Mouse (Mus musculus) hindbrain, embryonic 16.5 days (tissue): ENCODE data around the gene Kdelr1. TPM values are rescaled to one million over a fixed set of nuclear protein-coding genes. Genes with fewer than 3 reads are reported as not detected.

Experiments
- ATAC-seq: fragments of 200-750 bp; cut with Nextera tagmentation; 2 replicates; pipeline ENCODE4 v1.8.0; 2017; ENCODE audit warnings: moderate TSS enrichment, moderate library complexity
- H3K27ac ChIP-seq: fragments of 300-500 bp; sonication (generic); 2 replicates; pipeline ENCODE4 v1.5.1; 2014; ENCODE audit warnings: low read depth, mild to moderate bottlenecking, control low read depth, low read length, moderate library complexity
- H3K27me3 ChIP-seq: fragments of 300-500 bp; sonication (generic); replicated peaks from 2 replicates; pipeline ENCODE4 v1.6.1; 2014; ENCODE audit warnings: low read length; ENCODE audit not compliant: control insufficient read depth, insufficient read depth
- H3K36me3 ChIP-seq: fragments of 300-500 bp; sonication (generic); 2 replicates; pipeline ENCODE4 v1.6.1; 2014; ENCODE audit warnings: mild to moderate bottlenecking, low read length, moderate library complexity, mixed read lengths; ENCODE audit not compliant: control insufficient read depth, insufficient read depth
- H3K4me1 ChIP-seq: fragments of 300-500 bp; sonication (generic); 2 replicates; pipeline ENCODE4 v1.6.1; 2014; ENCODE audit warnings: low read depth, low read length; ENCODE audit not compliant: control insufficient read depth, insufficient read depth
- H3K4me2 ChIP-seq: fragments of 300-500 bp; sonication (generic); 2 replicates; pipeline ENCODE4 v1.6.1; 2014; ENCODE audit warnings: mild to moderate bottlenecking, low read length, control low read depth, moderate library complexity
- H3K4me3 ChIP-seq: fragments of 300-500 bp; sonication (generic); 2 replicates; pipeline ENCODE4 v1.5.1; 2014; ENCODE audit warnings: mild to moderate bottlenecking, low read length, control low read depth, moderate library complexity
- H3K9ac ChIP-seq: fragments of 300-500 bp; sonication (generic); 2 replicates; pipeline ENCODE4 v1.6.1; 2014; ENCODE audit warnings: low read depth, mild to moderate bottlenecking, control low read depth, low read length, moderate library complexity
- H3K9me3 ChIP-seq: fragments of 300-500 bp; sonication (generic); 2 replicates; pipeline ENCODE4 v1.6.1; 2014; ENCODE audit warnings: mild to moderate bottlenecking, low read length, moderate library complexity; ENCODE audit not compliant: control insufficient read depth
- WGBS: fragments of 180-500 bp; shearing (Covaris S2); extraction: QIAGEN DNeasy Blood & Tissue Kit; methylation state at CpG from one replicate; pipeline ENCODE4 v1.1.7; 2014; 5-methylcytosine and 5-hydroxymethylcytosine counted together
- polyA plus RNA-seq: library from polyadenylated mRNA; unstranded; fragments of >200 nt; fragmentation: Nextera tagmentation; extraction: Ambion mirVana; gene quantifications from 2 replicates; pipeline ENCODE4 v1.2.1, GENCODE M21; 2015

The Kdelr1 gene
- 54.5 and 55.7 TPM in 2 replicates for polyA plus RNA-seq

DNA sequence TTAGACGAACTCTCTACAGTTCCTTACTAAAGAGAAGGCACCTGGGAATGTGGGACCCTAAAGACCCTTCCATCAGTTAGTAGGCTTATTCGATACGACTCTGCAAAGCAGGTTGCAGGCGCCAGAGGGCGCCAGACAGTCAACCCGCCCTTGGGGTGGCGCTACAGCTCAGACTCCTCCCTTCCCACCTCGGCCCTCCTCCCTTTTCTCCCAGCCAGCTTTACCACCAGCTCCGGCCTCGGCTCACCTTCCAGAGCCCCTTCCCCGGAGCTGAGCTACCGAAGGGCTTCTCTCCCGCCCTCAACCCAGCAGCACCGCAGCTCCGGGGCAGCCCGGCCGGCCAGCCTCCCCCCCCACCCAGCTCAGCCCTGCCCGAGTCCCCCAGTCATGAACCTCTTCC is at the start of gene Kdelr1:
TSS of gene Kdelr1 (plus strand) at position 149 of the 400 bp plus-strand sequence.
- peak; percentile 73 for ATAC-seq
- WGBS = under 1% methylated on average over 18 of the region's 18 CpGs
- Histone ChIP-seq H3K9me3 (no peaks in the 10 kb centered on the region), H3K36me3 (peaks cover 15% of the 10 kb centered on the region; the same call in 1 of the 2 replicates), H3K27ac (peak within 1 kb of the TSS; percentile 65), H3K9ac (peak within 1 kb of the TSS; percentile 72), H3K4me2 (peak within 1 kb of the TSS; percentile 89), H3K4me3 (peak within 1 kb of the TSS; percentile 52), H3K27me3 (no peaks in the 10 kb centered on the region), H3K4me1 (peaks cover 43% of the 10 kb centered on the region)

DNA sequence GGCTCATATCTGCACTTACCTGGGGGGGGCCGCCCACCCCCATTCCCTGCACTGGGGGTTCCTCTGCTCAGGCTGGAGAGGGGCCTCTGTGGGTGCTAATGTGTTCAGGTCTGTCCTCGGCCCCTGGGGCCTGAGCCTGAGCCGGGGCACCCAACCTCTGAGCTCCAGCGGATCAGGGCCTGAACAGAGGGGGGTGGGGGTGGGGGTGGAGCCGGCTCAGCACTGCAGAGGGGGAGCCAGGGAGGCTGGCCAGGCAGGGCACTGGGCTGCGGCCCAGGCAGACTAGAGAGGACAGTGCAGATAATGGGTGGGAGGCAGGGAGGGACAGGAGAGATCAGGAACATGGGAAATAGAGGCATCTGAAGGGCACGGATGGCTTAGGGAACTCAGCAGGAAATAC is 48.0 kb upstream of the Kdelr1 start, which contains the start of gene Kcnj14:
TSS of gene Kcnj14 (minus strand) at position 185 of the 400 bp plus-strand sequence.
- Histone ChIP-seq H3K27me3 (no peaks in the 10 kb centered on the region), H3K4me3 (no peak within 1 kb of the TSS), H3K9ac (no peak within 1 kb of the TSS), H3K4me2 (no peak within 1 kb of the TSS), H3K27ac (no peak within 1 kb of the TSS), H3K36me3 (peaks cover 22% of the 10 kb centered on the region), H3K9me3 (no peaks in the 10 kb centered on the region), H3K4me1 (peaks cover under 1% of the 10 kb centered on the region)
- WGBS = 74% methylated on average over 7 of the region's 7 CpGs
- no peak for ATAC-seq

DNA sequence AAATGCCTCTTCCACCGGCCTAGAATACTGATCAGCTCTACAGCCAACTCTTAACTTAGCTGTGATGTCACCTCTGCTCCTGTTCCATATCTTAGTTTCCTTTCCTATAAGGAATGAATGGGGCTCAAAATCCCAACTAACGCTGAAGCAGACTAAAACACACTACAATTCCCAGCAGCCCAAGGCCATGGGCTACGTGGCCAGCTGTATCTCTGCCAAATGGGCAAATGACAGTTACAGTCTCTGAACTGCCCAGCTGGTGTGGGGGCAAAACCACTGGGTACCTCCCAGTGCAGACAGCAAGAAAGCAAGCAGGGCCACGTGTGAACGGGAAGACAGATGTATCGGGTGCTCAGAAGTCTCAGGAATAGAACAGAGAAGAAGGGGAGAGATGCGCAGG is 45.9 kb upstream of the Kdelr1 start:
- H3K4me3 ChIP-seq = no peak overlapping the region
- H3K4me1 ChIP-seq = peaks cover 7% of the 10 kb centered on the region
- WGBS = 95% methylated on average over 7 of the region's 7 CpGs
- peaks cover 1% of the 10 kb centered on the region; the same call in 1 of the 2 replicates for H3K27me3 ChIP-seq
- no peaks in the 10 kb centered on the region for H3K9me3 ChIP-seq
- no peak for ATAC-seq
- peaks cover 22% of the 10 kb centered on the region for H3K36me3 ChIP-seq
- H3K27ac ChIP-seq = no peak overlapping the region
- no peak overlapping the region for H3K9ac ChIP-seq
- H3K4me2 ChIP-seq = no peak overlapping the region

DNA sequence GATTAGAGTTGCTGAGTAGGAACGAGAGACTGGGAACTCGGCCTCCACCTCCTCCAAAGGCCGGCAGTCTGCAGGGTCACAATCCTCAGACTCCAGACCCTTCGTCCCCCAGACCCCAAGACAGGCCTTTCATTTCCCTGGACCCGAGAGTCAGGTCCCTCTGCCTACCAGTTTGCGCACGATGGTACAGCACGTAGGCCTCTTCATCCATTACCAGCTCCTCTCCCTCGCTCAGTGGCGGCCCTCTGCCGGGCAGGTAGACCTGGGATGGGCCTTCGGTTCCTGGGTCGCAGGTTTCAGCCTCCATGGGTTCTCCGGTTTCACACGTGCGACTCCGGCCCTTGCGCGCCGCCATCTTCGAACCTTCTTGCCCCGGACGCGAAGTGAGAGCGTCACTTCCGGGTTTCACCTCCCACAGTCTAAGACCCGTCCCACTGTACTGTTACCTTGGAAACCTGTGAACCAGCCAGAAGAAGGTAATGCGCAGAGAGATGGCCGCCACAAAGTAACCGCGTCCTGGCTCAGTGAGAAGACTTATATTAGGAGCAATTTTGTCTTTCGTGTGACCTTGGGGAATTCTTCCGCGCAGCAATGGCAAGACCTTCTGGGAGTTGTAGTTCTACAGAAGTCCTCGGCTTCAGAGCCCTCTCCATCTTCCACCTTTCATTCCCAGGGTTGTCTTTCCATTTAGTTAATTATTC is 42.0 kb upstream of the Kdelr1 start, which contains the start of gene Grwd1:
TSS of gene Grwd1 (minus strand) at position 518 of the 701 bp plus-strand sequence.
- peak within 1 kb of the TSS; percentile 75 for H3K9ac ChIP-seq
- peaks cover 11% of the 10 kb centered on the region for H3K36me3 ChIP-seq
- H3K4me3 ChIP-seq = peak within 1 kb of the TSS; percentile 84
- H3K4me2 ChIP-seq = peak within 1 kb of the TSS; percentile 91
- under 1% methylated on average over 35 of the region's 35 CpGs for WGBS
- ATAC-seq = peak; percentile 92
- H3K27me3 ChIP-seq = peaks cover 39% of the 10 kb centered on the region
- peaks cover 15% of the 10 kb centered on the region for H3K4me1 ChIP-seq
- H3K9me3 ChIP-seq = no peaks in the 10 kb centered on the region
- peak within 1 kb of the TSS; percentile 87 for H3K27ac ChIP-seq

DNA sequence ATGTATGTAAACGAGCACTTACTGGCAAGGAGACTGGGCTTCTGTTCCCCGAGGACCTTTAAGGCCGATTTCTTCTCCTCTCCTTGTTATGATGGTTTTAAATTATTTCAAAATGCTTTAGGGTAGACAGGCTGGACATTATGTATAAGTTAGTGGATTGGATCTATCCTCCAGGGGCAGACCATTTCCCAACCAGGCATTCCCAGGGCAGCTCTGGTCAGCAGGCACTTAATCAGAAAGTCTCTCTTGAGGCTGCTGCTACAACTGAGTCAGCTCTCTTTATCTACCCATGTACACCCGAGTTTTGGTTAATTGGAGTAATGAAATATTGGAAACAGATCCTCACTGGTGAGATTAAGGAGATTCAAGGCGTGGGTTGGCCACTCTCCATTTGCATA is 41.4 kb upstream of the Kdelr1 start:
- ATAC-seq = peak; percentile 34
- no peaks in the 10 kb centered on the region for H3K9me3 ChIP-seq
- H3K9ac ChIP-seq = peak overlapping the region; percentile 75
- peaks cover 7% of the 10 kb centered on the region for H3K36me3 ChIP-seq
- H3K4me2 ChIP-seq = peak overlapping the region; percentile 91
- peaks cover 42% of the 10 kb centered on the region for H3K27me3 ChIP-seq
- H3K4me1 ChIP-seq = peaks cover 15% of the 10 kb centered on the region
- WGBS = 15% methylated on average over 5 of the region's 5 CpGs
- H3K27ac ChIP-seq = peak overlapping the region; percentile 87
- H3K4me3 ChIP-seq = peak overlapping the region; percentile 84

DNA sequence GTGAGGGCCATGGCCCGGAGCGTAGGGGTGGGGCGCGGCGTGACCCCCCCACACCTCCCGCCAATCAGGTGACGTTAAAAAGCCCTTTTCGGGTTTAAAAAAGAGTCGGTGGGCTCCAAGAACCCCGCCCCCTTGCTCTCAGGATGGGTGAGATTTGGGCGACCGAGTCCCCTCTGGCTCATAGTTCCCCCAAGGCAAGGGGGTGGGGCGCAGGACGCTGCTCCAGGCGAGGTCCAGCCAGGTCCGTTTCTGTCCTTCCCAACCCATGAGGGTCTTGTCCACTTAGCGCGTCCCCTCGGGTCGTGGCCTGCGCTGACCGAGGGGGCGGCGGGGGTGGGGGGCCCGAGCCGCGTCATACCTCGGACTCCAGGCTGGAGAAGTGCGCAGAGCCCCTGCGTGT is 40.1 kb upstream of the Kdelr1 start:
- Histone ChIP-seq H3K4me3 (peak overlapping the region; percentile 35), H3K4me1 (peaks cover 15% of the 10 kb centered on the region), H3K9ac (no peak overlapping the region), H3K36me3 (peaks cover 4% of the 10 kb centered on the region), H3K27me3 (peaks cover 45% of the 10 kb centered on the region), H3K4me2 (peak overlapping the region; percentile 45), H3K9me3 (no peaks in the 10 kb centered on the region), H3K27ac (no peak overlapping the region)
- WGBS = 10% methylated on average over 29 of the region's 30 CpGs
- ATAC-seq = no peak

DNA sequence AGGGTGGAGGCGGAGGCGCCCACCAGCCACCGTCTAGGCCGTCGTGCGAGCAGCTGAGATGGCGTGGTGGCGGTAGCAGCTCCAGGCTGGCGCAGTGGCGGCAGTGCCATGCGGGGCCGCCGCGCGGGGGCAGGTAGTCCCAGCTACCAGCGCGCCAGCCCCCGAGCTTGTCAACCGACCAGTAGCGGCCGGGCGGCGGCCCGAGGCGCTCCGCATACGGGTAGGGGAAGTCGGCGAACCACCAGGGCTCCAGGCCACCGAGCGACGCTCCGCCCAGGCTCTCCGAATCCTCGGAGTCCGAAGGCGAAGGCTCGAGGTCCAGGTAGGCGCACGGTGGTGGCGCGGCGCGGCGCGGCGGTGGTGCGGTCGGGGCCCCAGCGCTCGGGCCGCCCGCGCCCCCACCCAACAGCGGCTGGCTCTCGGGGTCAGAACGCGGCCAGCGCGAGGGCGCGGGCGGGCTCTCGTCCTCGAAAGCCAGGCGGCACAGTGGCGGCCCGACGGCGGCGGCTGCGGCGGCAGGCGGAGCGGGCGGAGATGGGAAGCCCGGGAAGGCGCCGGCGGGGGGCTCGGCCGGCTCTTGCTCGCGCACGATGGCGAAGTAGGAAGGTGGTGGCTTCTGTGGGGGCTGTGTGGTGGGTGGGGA is 39.3 kb upstream of the Kdelr1 start:
- peaks cover 2% of the 10 kb centered on the region; the same call in 1 of the 2 replicates for H3K36me3 ChIP-seq
- peaks cover 15% of the 10 kb centered on the region for H3K4me1 ChIP-seq
- no peak for ATAC-seq
- H3K9ac ChIP-seq = peak overlapping the region; percentile 45
- no peak overlapping the region for H3K27ac ChIP-seq
- H3K4me2 ChIP-seq = peak overlapping the region; percentile 45
- peak overlapping the region; percentile 35 for H3K4me3 ChIP-seq
- 3% methylated on average over 58 of the region's 86 CpGs for WGBS
- H3K27me3 ChIP-seq = peaks cover 47% of the 10 kb centered on the region
- no peaks in the 10 kb centered on the region for H3K9me3 ChIP-seq

DNA sequence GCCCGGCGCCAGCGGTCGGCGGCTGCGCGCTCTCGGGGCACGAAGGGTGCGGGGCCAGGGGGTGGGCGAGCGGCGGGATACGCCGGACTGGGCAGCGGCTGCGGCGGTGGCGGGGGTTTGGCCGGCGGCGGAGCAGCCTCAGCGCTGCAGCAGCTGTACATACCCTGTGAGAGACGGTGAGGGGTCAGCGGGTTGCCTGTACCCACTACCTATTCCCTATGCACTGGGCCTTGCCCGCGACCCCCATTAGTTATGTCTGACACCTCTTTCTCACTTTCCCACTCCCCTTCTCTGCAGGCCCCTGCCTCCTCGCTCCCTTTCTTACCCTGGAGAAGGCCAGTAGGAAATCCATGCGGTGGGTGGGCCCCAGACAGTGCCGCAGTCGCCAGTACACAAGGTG is 38.6 kb upstream of the Kdelr1 start:
- Histone ChIP-seq H3K9ac (peak overlapping the region; percentile 45), H3K27ac (no peak overlapping the region), H3K4me3 (peak overlapping the region; percentile 35), H3K9me3 (no peaks in the 10 kb centered on the region), H3K36me3 (no peaks in the 10 kb centered on the region; the same call in 1 of the 2 replicates), H3K4me1 (peaks cover 15% of the 10 kb centered on the region), H3K27me3 (peaks cover 47% of the 10 kb centered on the region), H3K4me2 (peak overlapping the region; percentile 45)
- no peak for ATAC-seq
- WGBS = 3% methylated on average over 17 of the region's 31 CpGs
